Mouse (Mus musculus): ENCODE data around the gene Tmtc1.
A peak's percentile ranks its signal among the peaks of the same experiment; 100 is the strongest.

Gene Tmtc1

GRCm38 (mm10) chr6:148366629-148367028, 77.6 kb downstream of the Tmtc1 start:
- no peak for DNase-seq

GRCm38 (mm10) chr6:148363162-148363561, 81.0 kb downstream of the Tmtc1 start:
- no peak for DNase-seq

- no peak for DNase-seq
Measured at GRCm38 (mm10) chr6:148362475-148362874, 81.7 kb downstream of the Tmtc1 start.

GRCm38 (mm10) chr6:148359348-148359905, 84.8 kb downstream of the Tmtc1 start:
- no peak for DNase-seq

- DNase-seq = no peak
Measured at GRCm38 (mm10) chr6:148358580-148359246, 85.5 kb downstream of the Tmtc1 start.

GRCm38 (mm10) chr6:148356141-148356540, 88.0 kb downstream of the Tmtc1 start:
- no peak for DNase-seq

- peak; percentile 89 for DNase-seq
Measured at GRCm38 (mm10) chr6:148354509-148355474, 89.4 kb downstream of the Tmtc1 start.

GRCm38 (mm10) chr6:148354151-148354508, 90.1 kb downstream of the Tmtc1 start:
- DNase-seq = no peak

GRCm38 (mm10) chr6:148345001-148345400, 99.2 kb downstream of the Tmtc1 start:
- no peak for DNase-seq

GRCm38 (mm10) chr6:148342191-148342590, 102.0 kb downstream of the Tmtc1 start:
- no peak for DNase-seq

GRCm38 (mm10) chr6:148341765-148342164, 102.4 kb downstream of the Tmtc1 start:
- no peak for DNase-seq

GRCm38 (mm10) chr6:148338326-148338957, 105.7 kb downstream of the Tmtc1 start:
- DNase-seq = peak; percentile 24

- DNase-seq = no peak
Measured at GRCm38 (mm10) chr6:148336290-148336955, 107.8 kb downstream of the Tmtc1 start.

- no peak for DNase-seq
Measured at GRCm38 (mm10) chr6:148331916-148332315, 112.3 kb downstream of the Tmtc1 start.

- no peak for DNase-seq
Measured at GRCm38 (mm10) chr6:148329976-148330375, 114.2 kb downstream of the Tmtc1 start.

GRCm38 (mm10) chr6:148328928-148329327, 115.3 kb downstream of the Tmtc1 start:
- DNase-seq = no peak

- DNase-seq = no peak
Measured at GRCm38 (mm10) chr6:148328130-148328529, 116.1 kb downstream of the Tmtc1 start.

GRCm38 (mm10) chr6:148318736-148319135, 125.5 kb downstream of the Tmtc1 start:
- DNase-seq = no peak

GRCm38 (mm10) chr6:148315571-148316080, 128.6 kb downstream of the Tmtc1 start:
- DNase-seq = no peak

- no peak for DNase-seq
Measured at GRCm38 (mm10) chr6:148315106-148315505, 129.1 kb downstream of the Tmtc1 start.

- no peak for DNase-seq
Measured at GRCm38 (mm10) chr6:148310981-148311380, 133.2 kb downstream of the Tmtc1 start.

GRCm38 (mm10) chr6:148305821-148306220, 138.4 kb downstream of the Tmtc1 start:
- no peak for DNase-seq

Data from embryo, embryonic 11 days (tissue).